In genomic region chr4:152135363-152135762, GRCm38 (mm10) we compare ENCODE assay signal across 25 mouse cellular contexts. TPM values are rescaled to one million over a fixed set of nuclear protein-coding genes. Genes with fewer than 3 reads are reported as not detected.
DNase-seq lines count a peak whose midpoint lies in the region; ATAC-seq and TF ChIP-seq lines count a peak whose summit lies in the region.
"Had no signal": no experiment of that assay in that cellular context is flagged by ENCODE, and none has a peak within 500 bp of the region (broad histone marks: within the 10 kb centered on the region; RNA-seq: fewer than 3 reads in every experiment).

No protein-coding gene starts in this region.

- H3K4me1 ChIP-seq in kidney, adult 2 months (ENCODE audit: control insufficient read depth, insufficient read depth, low read length): peaks cover 12% of the 10 kb centered on the region
- peaks cover 34% of the 10 kb centered on the region for H3K4me1 ChIP-seq in kidney, embryonic 16.5 days (ENCODE audit: insufficient read depth, low read length)
- peaks cover 48% of the 10 kb centered on the region for H3K4me1 ChIP-seq in small intestine, adult 2 months (ENCODE audit: control insufficient read depth, insufficient read depth, insufficient read length, low read length)

- DNase-seq in kidney, adult 2 months: peak; percentile 68
- DNase-seq in kidney, postnatal 25 days: peak; percentile 53 to 85
- DNase-seq in kidney, adult 11 months: no peak
- no peak for DNase-seq in urinary bladder, postnatal 25 days (ENCODE audit: low spot score)
- DNase-seq: adrenal gland, postnatal 10 days; adrenal gland, postnatal 36 days; B cell, adult 2 months; cerebellum, adult 18-20 months; cerebellum, adult 9-10 months; cerebellum, postnatal 14 days; gastrocnemius, postnatal 10 days; gastrocnemius, postnatal 36 days had no signal

- H3K4me2 ChIP-seq in kidney, embryonic 16.5 days (replicated peaks; ENCODE audit: low read depth, low read length): no peak overlapping the region
- H3K4me2 ChIP-seq: forebrain, embryonic 13.5 days; heart, embryonic 11.5 days; hindbrain, embryonic 13.5 days had no signal

- no peak for ATAC-seq in kidney, embryonic 16.5 days (ENCODE audit: low FRiP score, low TSS enrichment)
- ATAC-seq: forebrain, embryonic 13.5 days; forebrain, embryonic 16.5 days; hindbrain, embryonic 16.5 days; Patski had no signal

- H3K27me3 ChIP-seq in kidney, adult 2 months (replicated peaks; ENCODE audit: control insufficient read depth, insufficient read depth, low read length): no peaks in the 10 kb centered on the region
- peaks cover 39% of the 10 kb centered on the region for H3K27me3 ChIP-seq in kidney, embryonic 16.5 days (ENCODE audit: insufficient read depth, low read length)
- H3K27me3 ChIP-seq in small intestine, adult 2 months (ENCODE audit: control insufficient read depth, insufficient read depth, low read length): no peaks in the 10 kb centered on the region; the same call in 1 of the 2 replicates

- TF ChIP-seq POLR2A in kidney, adult 2 months (IDR thresholded peaks at IDR 0.05; ENCODE audit: low read depth, low read length): no peak
- no peak for TF ChIP-seq POLR2A in small intestine, adult 2 months (IDR thresholded peaks at IDR 0.05; ENCODE audit: low read depth, low read length)

- TF ChIP-seq CTCF in kidney, adult 2 months (conservative IDR thresholded peaks at IDR 0.05; ENCODE audit: insufficient read depth, insufficient read length, low read depth, low read length): no peak
- TF ChIP-seq CTCF in small intestine, adult 2 months (IDR thresholded peaks at IDR 0.05; ENCODE audit: extremely low read depth, insufficient read length, insufficient replicate concordance, low read depth, low read length): no peak

- no peak overlapping the region for H3K27ac ChIP-seq in kidney, adult 2 months (ENCODE audit: insufficient read depth, low read depth, low read length)
- no peak overlapping the region for H3K27ac ChIP-seq in kidney, embryonic 16.5 days (ENCODE audit: low read length)
- peak overlapping the region; percentile 48 for H3K27ac ChIP-seq in small intestine, adult 2 months (ENCODE audit: insufficient read depth, low read depth, low read length)
- H3K27ac ChIP-seq: forebrain, embryonic 10.5 days; forebrain, embryonic 13.5 days; hindbrain, embryonic 10.5 days; hindbrain, embryonic 13.5 days had no signal

- no peak overlapping the region for H3K9ac ChIP-seq in kidney, embryonic 16.5 days (replicated peaks; ENCODE audit: low read length)
- H3K9ac ChIP-seq: forebrain, embryonic 13.5 days; hindbrain, embryonic 13.5 days had no signal

- H3K9me3 ChIP-seq in kidney, embryonic 16.5 days (ENCODE audit: low read length): no peaks in the 10 kb centered on the region
- H3K9me3 ChIP-seq: forebrain, embryonic 10.5 days; forebrain, embryonic 13.5 days; hindbrain, embryonic 10.5 days; hindbrain, embryonic 13.5 days had no signal

- no peaks in the 10 kb centered on the region for H3K36me3 ChIP-seq in kidney, adult 2 months (ENCODE audit: control insufficient read depth, insufficient read depth, low read length)
- no peaks in the 10 kb centered on the region for H3K36me3 ChIP-seq in kidney, embryonic 16.5 days (ENCODE audit: insufficient read depth, low read length)
- H3K36me3 ChIP-seq in small intestine, adult 2 months (ENCODE audit: control insufficient read depth, insufficient read depth, low read length): no peaks in the 10 kb centered on the region
- H3K36me3 ChIP-seq: forebrain, embryonic 10.5 days; hindbrain, embryonic 10.5 days; hindbrain, embryonic 13.5 days had no signal

- 58% methylated on average over 12 of the region's 12 CpGs for WGBS in kidney, adult 2 months
- 75% methylated on average over 12 of the region's 12 CpGs for WGBS in kidney, embryonic 16.5 days
- 59% methylated on average over 12 of the region's 12 CpGs for WGBS in small intestine, adult 2 months

- no peak overlapping the region for H3K4me3 ChIP-seq in kidney, adult 2 months (ENCODE audit: insufficient read depth, low read depth, low read length)
- no peak overlapping the region for H3K4me3 ChIP-seq in kidney, embryonic 16.5 days (ENCODE audit: low read length)
- H3K4me3 ChIP-seq in small intestine, adult 2 months (ENCODE audit: low read depth, low read length): no peak overlapping the region
- H3K4me3 ChIP-seq: forebrain, embryonic 10.5 days; forebrain, embryonic 13.5 days; hindbrain, embryonic 10.5 days; hindbrain, embryonic 13.5 days had no signal

RNA-seq across cellular contexts. Expression of gene Espn, which starts 16.8 kb away (rescaled TPM):
- 48.3 and 57.5 TPM in 2 replicates for polyA plus RNA-seq in kidney, adult 2 months (2012; rRNA removed)
- polyA plus RNA-seq in kidney, embryonic 16.5 days (2015; fragmentation: Nextera tagmentation; extraction: Ambion mirVana): 22.2 and 30.6 TPM in 2 replicates
- polyA plus RNA-seq in small intestine, adult 2 months (2012; rRNA removed): 124 and 572 TPM in 2 replicates

RNA-seq across cellular contexts. Expression of gene Tnfrsf25, which starts 19.6 kb away (rescaled TPM):
- 3.3 and 4.4 TPM in 2 replicates for polyA plus RNA-seq in kidney, adult 2 months (2012; rRNA removed)
- 1.9 and 3.0 TPM in 2 replicates for polyA plus RNA-seq in kidney, embryonic 16.5 days (2015; fragmentation: Nextera tagmentation; extraction: Ambion mirVana)
- 1.9 and 3.8 TPM in 2 replicates for polyA plus RNA-seq in small intestine, adult 2 months (2012; rRNA removed)
- polyA plus RNA-seq: G1E had no signal

RNA-seq across cellular contexts. Expression of gene Hes2, which starts 23.3 kb away (rescaled TPM):
- polyA plus RNA-seq in kidney, adult 2 months (2012; rRNA removed): 0.81 and 1.0 TPM in 2 replicates
- polyA plus RNA-seq in kidney, embryonic 16.5 days (2015; fragmentation: Nextera tagmentation; extraction: Ambion mirVana): 0.14 and 0.57 TPM in 2 replicates
- 8.3 and 51.7 TPM in 2 replicates for polyA plus RNA-seq in small intestine, adult 2 months (2012; rRNA removed)
- polyA plus RNA-seq: forebrain, embryonic 10.5 days; forebrain, embryonic 13.5 days; forebrain, embryonic 16.5 days; heart, embryonic 14.5 days; heart, postnatal 0 days; hindbrain, embryonic 16.5 days; Patski had no signal

RNA-seq across cellular contexts. Expression of gene Acot7, which starts 42.6 kb away (rescaled TPM):
- 80.2 and 90.1 TPM in 2 replicates for polyA plus RNA-seq in kidney, adult 2 months (2012; rRNA removed)
- 75.1 and 76.4 TPM in 2 replicates for polyA plus RNA-seq in kidney, embryonic 16.5 days (2015; fragmentation: Nextera tagmentation; extraction: Ambion mirVana)
- polyA plus RNA-seq in small intestine, adult 2 months (2012; rRNA removed): 30.0 and 33.4 TPM in 2 replicates

Comparison
In these comparisons a context has a peak if more than half of its experiments do, and no peak if none do; other contexts are left out.
1. DNase-seq: peak in kidney, adult 2 months (single experiment) and kidney, postnatal 25 days (2 of 2); none in kidney, adult 11 months (single experiment) and urinary bladder, postnatal 25 days (single experiment).